Mouse (Mus musculus) liver, adult 2 months (tissue): ENCODE measurements around the gene Olfr1152.

Source experiments
- CTCF ChIP-seq: fragments of 200-500 bp; IDR thresholded peaks from 2 replicates; pipeline ENCODE4 v1.5.1; 2011; ENCODE audit warnings: low read depth, low read length, control low read depth
- POLR2A ChIP-seq: fragments of 200-500 bp; IDR thresholded peaks from 2 replicates; pipeline ENCODE4 v1.6.1; 2011; ENCODE audit warnings: low read length, control low read depth; ENCODE audit not compliant: insufficient read depth; ENCODE audit errors: extremely low read depth

- TF ChIP-seq POLR2A (no peak), CTCF (no peak)
Measured at GRCm38 (mm10) chr2:87843693-87844092, 22.6 kb upstream of the Olfr1152 start, which contains the start of gene Olfr1150-ps1.
